Mouse (Mus musculus): ENCODE measurements around the gene Nod1. TPM values are rescaled to one million over a fixed set of nuclear protein-coding genes. Genes with fewer than 3 reads are reported as not detected.

Nod1 gene
- polyA plus RNA-seq (2016; fragmentation: Nextera tagmentation; extraction: Ambion mirVana): 4.7 and 5.2 TPM in 2 replicates

DNA sequence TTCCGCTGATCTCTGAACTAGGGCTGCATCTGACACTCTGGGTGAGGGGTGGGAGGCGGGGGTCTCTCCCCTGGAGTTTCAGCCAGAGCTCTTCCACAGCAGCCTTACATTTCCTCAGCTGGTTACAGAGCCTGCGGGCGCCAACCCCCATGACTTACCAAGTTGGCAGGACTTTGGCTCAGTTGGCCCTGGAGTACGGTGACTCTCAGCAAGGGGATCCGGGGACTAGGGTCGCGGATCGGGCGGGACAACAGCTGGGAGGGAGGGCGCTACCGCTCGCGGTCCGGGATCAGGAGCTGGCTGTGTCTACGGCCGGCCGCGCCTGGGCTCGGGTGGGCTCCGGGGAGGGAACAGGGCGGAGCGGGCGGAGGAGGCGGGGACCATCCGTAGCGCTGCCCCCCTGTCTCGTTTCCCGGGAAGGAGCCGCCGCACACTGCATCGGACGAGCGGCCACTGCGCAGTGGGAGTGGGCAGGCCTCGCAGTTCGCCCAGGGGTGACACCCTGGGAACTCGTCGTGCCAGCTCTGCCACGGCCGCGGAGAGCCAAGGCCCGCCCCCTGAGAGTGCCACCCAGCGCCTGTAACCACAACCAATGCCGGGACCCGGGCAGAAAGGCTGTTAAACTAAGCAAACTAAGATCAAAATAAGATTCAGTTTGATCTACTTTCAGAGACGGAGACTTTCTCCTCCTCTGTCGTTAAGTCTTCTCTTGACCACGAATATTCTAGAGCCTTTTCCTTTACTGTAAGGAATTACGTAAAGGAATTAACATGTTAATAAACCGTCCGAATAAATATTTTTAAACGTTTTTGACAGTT is at the start of gene Nod1:
Gene Nod1, minus strand, starts transcription at position 502 of the 818 bp plus-strand sequence.
- peak; percentile 88 for ATAC-seq (ENCODE audit: insufficient number of reproducible peaks, insufficient read depth, low FRiP score, low TSS enrichment)
- Histone ChIP-seq H3K4me2 (replicated peaks) (peak within 1 kb of the TSS; percentile 78), H3K27ac (0 out of 2 replicates have a peak within 1 kb of the TSS, but pooled peaks have one; percentile 41), H3K4me1 (peaks cover 9% of the 10 kb centered on the region; the same call in 1 of the 2 replicates), H3K9ac (peak within 1 kb of the TSS; percentile 66), H3K9me3 (no peaks in the 10 kb centered on the region), H3K36me3 (no peaks in the 10 kb centered on the region), H3K4me3 (peak within 1 kb of the TSS; percentile 58), H3K27me3 (peaks cover 9% of the 10 kb centered on the region)
- WGBS: 2% methylated on average over 51 of the region's 53 CpGs

DNA sequence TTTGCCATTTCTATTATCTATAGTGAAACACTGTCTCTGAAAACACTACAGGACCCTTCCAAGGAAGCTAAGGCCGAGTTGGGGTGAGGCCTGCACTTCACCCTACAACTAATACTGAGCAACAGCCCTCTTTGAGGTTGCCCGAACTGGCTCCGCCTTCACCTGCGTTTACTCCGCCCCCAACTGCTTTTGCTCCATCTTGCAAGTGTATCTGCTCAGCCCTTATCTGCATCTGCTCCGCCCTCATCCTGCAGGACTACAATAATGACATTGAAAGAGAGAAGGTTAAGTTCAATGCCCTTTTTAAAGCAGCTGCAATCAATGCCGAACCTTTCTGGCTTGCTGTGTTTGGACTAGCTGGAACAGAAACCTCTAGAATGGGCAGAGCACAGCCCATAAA is 49.4 kb upstream of the Nod1 start:
- ATAC-seq (ENCODE audit: insufficient number of reproducible peaks, insufficient read depth, low FRiP score, low TSS enrichment): no peak

GRCm38 (mm10) chr6:55018417-55018816 is 46.0 kb upstream of the Nod1 start:
- no peak overlapping the region for H3K27ac ChIP-seq
- no peaks in the 10 kb centered on the region for H3K27me3 ChIP-seq
- H3K36me3 ChIP-seq: no peaks in the 10 kb centered on the region
- 69% methylated on average over 2 of the region's 2 CpGs for WGBS
- no peak overlapping the region for H3K4me2 ChIP-seq (replicated peaks)
- ATAC-seq (ENCODE audit: insufficient number of reproducible peaks, insufficient read depth, low FRiP score, low TSS enrichment): no peak
- H3K9me3 ChIP-seq: no peaks in the 10 kb centered on the region
- no peak overlapping the region for H3K4me3 ChIP-seq
- 0 out of 2 replicates have a peak, but pooled peaks cover 3% of the 10 kb centered on the region for H3K4me1 ChIP-seq
- no peak overlapping the region for H3K9ac ChIP-seq

More for the DNA sequence above, 49.4 kb upstream of the Nod1 start:
- Histone ChIP-seq H3K27me3 (no peaks in the 10 kb centered on the region), H3K9ac (no peak overlapping the region), H3K4me1 (0 out of 2 replicates have a peak, but pooled peaks cover 1% of the 10 kb centered on the region), H3K36me3 (no peaks in the 10 kb centered on the region), H3K9me3 (no peaks in the 10 kb centered on the region), H3K4me3 (no peak overlapping the region), H3K4me2 (replicated peaks) (no peak overlapping the region), H3K27ac (no peak overlapping the region)
- 87% methylated on average over 7 of the region's 7 CpGs for WGBS

DNA sequence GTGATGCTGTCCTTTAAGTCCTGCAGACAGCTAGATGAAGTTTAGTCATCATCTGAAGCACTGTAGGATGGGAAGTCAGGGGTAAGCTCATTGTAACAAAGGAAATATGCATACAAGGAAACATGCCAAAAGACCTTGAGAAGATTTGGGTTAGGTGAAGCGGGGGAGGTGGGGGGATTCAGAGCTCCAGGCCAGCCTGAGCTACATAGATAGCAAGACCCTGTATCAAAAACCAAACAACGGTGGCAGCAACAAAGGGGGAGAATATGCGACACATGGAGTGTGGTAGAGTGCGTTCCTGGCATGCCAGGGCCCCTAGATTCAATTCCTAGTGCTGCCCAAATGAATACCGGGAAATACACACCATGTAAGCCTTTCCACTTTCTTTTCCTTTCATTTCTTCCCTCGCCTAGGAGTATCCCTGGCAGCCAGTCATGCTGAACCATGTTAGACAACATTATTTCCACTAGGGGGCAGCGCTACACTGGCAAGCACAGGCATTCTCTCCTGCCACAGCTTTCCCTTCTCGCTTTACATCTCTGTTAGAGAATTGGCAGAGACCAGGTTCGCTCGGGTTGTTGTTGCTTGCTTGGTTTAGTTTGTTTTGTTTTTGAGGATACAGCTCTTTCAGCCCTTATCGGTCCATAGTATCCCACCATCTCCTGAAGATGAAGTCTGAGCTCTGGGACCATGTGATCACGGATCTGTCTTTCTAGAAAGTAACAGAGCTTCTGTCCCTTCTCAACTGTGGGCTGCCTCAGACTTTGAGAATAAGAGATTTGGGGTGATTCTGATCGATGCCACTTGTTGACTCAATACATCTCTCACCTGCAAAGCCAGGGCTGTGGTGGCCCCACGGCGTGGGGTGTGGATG is 44.5 kb upstream of the Nod1 start:
- Histone ChIP-seq H3K9ac (no peak overlapping the region), H3K4me1 (0 out of 2 replicates have a peak, but pooled peaks cover 3% of the 10 kb centered on the region), H3K27ac (no peak overlapping the region), H3K4me3 (no peak overlapping the region), H3K27me3 (no peaks in the 10 kb centered on the region), H3K9me3 (no peaks in the 10 kb centered on the region), H3K4me2 (replicated peaks) (no peak overlapping the region), H3K36me3 (no peaks in the 10 kb centered on the region)
- WGBS: 29% methylated on average over 15 of the region's 15 CpGs
- 0 out of 2 replicates have a peak, but pooled peaks have one; percentile 43 for ATAC-seq (ENCODE audit: insufficient number of reproducible peaks, insufficient read depth, low FRiP score, low TSS enrichment)

- H3K4me3 ChIP-seq: no peak overlapping the region
- H3K4me1 ChIP-seq: 0 out of 2 replicates have a peak, but pooled peaks cover 3% of the 10 kb centered on the region
- no peaks in the 10 kb centered on the region for H3K27me3 ChIP-seq
- ATAC-seq (ENCODE audit: insufficient number of reproducible peaks, insufficient read depth, low FRiP score, low TSS enrichment): no peak; the same call in 1 of the 2 replicates
- 22% methylated on average over 5 of the region's 5 CpGs for WGBS
- no peaks in the 10 kb centered on the region for H3K9me3 ChIP-seq
- H3K36me3 ChIP-seq: no peaks in the 10 kb centered on the region
- H3K9ac ChIP-seq: no peak overlapping the region
- no peak overlapping the region for H3K4me2 ChIP-seq (replicated peaks)
- H3K27ac ChIP-seq: no peak overlapping the region
Observed at GRCm38 (mm10) chr6:55016236-55016635, 43.8 kb upstream of the Nod1 start.

- WGBS: 90% methylated on average over 3 of the region's 3 CpGs
- H3K9me3 ChIP-seq: no peaks in the 10 kb centered on the region
- no peak overlapping the region for H3K4me3 ChIP-seq
- 0 out of 2 replicates have a peak, but pooled peaks cover 3% of the 10 kb centered on the region for H3K4me1 ChIP-seq
- no peaks in the 10 kb centered on the region for H3K36me3 ChIP-seq
- H3K9ac ChIP-seq: no peak overlapping the region
- no peaks in the 10 kb centered on the region for H3K27me3 ChIP-seq
- H3K27ac ChIP-seq: no peak overlapping the region
- no peak overlapping the region for H3K4me2 ChIP-seq (replicated peaks)
- ATAC-seq (ENCODE audit: insufficient number of reproducible peaks, insufficient read depth, low FRiP score, low TSS enrichment): no peak
Observed at GRCm38 (mm10) chr6:55014184-55014583, 41.8 kb upstream of the Nod1 start.

- Histone ChIP-seq H3K9ac (no peak overlapping the region), H3K4me1 (0 out of 2 replicates have a peak, but pooled peaks cover 3% of the 10 kb centered on the region), H3K27ac (no peak overlapping the region), H3K4me3 (no peak overlapping the region), H3K9me3 (no peaks in the 10 kb centered on the region), H3K27me3 (0 out of 2 replicates have a peak, but pooled peaks cover 4% of the 10 kb centered on the region), H3K36me3 (no peaks in the 10 kb centered on the region), H3K4me2 (replicated peaks) (no peak overlapping the region)
- WGBS: 71% methylated on average over 7 of the region's 7 CpGs
- no peak for ATAC-seq (ENCODE audit: insufficient number of reproducible peaks, insufficient read depth, low FRiP score, low TSS enrichment)
Observed at GRCm38 (mm10) chr6:55012516-55012915, 40.1 kb upstream of the Nod1 start.

- Histone ChIP-seq H3K4me1 (no peaks in the 10 kb centered on the region), H3K4me2 (replicated peaks) (peak overlapping the region; percentile 46), H3K4me3 (0 out of 2 replicates have a peak overlapping the region, but pooled peaks have one; percentile 22), H3K9me3 (no peaks in the 10 kb centered on the region), H3K36me3 (no peaks in the 10 kb centered on the region), H3K27ac (peak overlapping the region; percentile 85), H3K9ac (no peak overlapping the region), H3K27me3 (0 out of 2 replicates have a peak, but pooled peaks cover 4% of the 10 kb centered on the region)
- no peak for ATAC-seq (ENCODE audit: insufficient number of reproducible peaks, insufficient read depth, low FRiP score, low TSS enrichment)
- WGBS: 54% methylated on average over 4 of the region's 4 CpGs
Observed at GRCm38 (mm10) chr6:55010330-55011091, 38.1 kb upstream of the Nod1 start.

DNA sequence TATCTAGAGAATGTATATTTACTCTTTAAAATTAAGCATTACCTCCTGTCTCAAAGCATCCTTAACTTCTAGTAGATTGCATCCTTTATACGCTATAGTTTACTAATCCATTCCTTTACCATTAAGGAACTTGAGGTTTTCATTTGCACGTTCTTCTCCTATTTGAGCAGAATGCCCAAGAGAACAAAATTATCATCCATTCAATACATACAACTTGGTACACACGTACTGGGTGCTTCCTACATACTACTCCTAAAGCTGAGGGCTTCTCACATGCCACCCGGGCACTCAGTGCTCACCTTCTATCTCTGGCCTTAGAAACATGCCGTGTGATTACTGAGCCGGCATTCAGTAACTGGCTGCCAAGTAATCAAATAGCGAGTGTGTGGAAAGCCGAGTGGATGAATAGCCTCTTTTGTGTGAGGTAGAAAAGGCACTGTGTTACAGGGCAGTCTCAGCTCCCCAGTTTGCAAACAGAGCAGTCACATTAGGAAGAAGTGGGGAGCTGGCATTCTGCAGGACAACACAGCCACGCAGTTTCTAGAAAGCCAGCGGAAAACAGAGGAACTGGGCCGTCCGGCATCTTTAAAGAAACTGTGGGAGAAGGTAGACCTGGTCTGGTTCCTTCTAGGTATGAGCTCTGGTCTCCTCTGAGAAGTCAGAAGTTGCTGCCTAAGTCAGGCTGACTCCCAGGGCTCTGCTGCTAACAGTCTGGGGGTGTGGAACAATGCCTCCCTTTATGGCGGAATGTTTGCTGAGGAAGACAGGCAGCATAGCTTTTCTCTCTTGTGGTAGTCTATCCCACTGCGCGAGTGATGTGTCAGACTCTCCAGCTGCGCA is 37.2 kb upstream of the Nod1 start:
- no peaks in the 10 kb centered on the region for H3K36me3 ChIP-seq
- peak overlapping the region; percentile 22 for H3K4me3 ChIP-seq
- H3K4me2 ChIP-seq (replicated peaks): peak overlapping the region; percentile 46
- ATAC-seq (ENCODE audit: insufficient number of reproducible peaks, insufficient read depth, low FRiP score, low TSS enrichment): 0 out of 2 replicates have a peak, but pooled peaks have one; percentile 41
- H3K4me1 ChIP-seq: no peaks in the 10 kb centered on the region
- H3K9me3 ChIP-seq: no peaks in the 10 kb centered on the region
- WGBS: 13% methylated on average over 16 of the region's 16 CpGs
- peak overlapping the region; percentile 21; the same call in 1 of the 2 replicates for H3K9ac ChIP-seq
- H3K27ac ChIP-seq: peak overlapping the region; percentile 85
- H3K27me3 ChIP-seq: 0 out of 2 replicates have a peak, but pooled peaks cover 4% of the 10 kb centered on the region

- Histone ChIP-seq H3K9me3 (no peaks in the 10 kb centered on the region), H3K9ac (no peak overlapping the region), H3K4me3 (no peak overlapping the region), H3K4me1 (no peaks in the 10 kb centered on the region), H3K4me2 (replicated peaks) (no peak overlapping the region), H3K36me3 (no peaks in the 10 kb centered on the region), H3K27ac (peak overlapping the region; percentile 60; the same call in 1 of the 2 replicates), H3K27me3 (0 out of 2 replicates have a peak, but pooled peaks cover 4% of the 10 kb centered on the region)
- no peak for ATAC-seq (ENCODE audit: insufficient number of reproducible peaks, insufficient read depth, low FRiP score, low TSS enrichment)
- WGBS: 87% methylated on average over 8 of the region's 8 CpGs
Observed at GRCm38 (mm10) chr6:55008401-55008800, 36.0 kb upstream of the Nod1 start.

Data from embryonic facial prominence, embryonic 12.5 days (tissue).